Mouse (Mus musculus): ENCODE measurements around the gene 2610008E11Rik. TPM values are rescaled to one million over a fixed set of nuclear protein-coding genes. Genes with fewer than 3 reads are reported as not detected.
"Not testable (repeated sequence)": the region's sequence is repeated elsewhere in the genome, so short reads cannot be mapped to it uniquely, and the experiment has no call there.

Gene 2610008E11Rik
- polyA plus RNA-seq (2016; fragmentation: Nextera tagmentation; extraction: Ambion mirVana), result 53.3 and 56.2 TPM in 2 replicates

DNA sequence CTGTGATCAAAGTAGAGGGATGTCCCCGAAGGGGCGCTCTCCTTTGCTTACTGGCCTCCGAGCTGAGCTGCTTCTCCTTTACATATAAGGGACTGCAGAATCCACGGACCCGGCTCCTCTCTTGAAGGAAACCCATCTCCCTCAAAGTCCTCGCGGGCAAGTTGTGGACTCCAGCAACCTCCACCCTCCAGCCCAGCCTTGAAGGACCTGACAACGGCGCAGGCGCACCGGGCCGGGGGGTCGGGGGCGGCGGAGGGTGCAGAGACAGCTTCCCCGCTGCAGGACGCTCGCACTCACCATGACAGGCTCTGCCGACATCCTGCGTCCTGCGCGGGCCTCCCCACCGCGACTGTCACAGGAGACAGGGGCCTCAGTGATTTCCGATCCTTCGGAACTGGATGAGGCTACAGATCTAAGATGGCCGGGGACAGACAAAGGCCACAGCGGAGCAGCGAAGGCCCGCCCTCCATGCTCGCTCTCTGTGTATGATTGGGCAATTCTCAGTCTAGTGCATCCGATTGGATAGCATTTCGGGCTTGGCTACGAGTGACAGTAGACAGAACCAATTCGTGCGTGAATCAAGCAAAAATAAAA, at the start of gene 2610008E11Rik:
2610008E11Rik (minus strand) TSS at position 440 of the 594 bp plus-strand sequence.
- H3K4me3 ChIP-seq, result peak within 1 kb of the TSS; percentile 85
- H3K27ac ChIP-seq, result peak within 1 kb of the TSS; percentile 99
- 0% methylated on average over 36 of the region's 36 CpGs for WGBS
- ATAC-seq (ENCODE audit: low FRiP score), result peak; percentile 100
- H3K36me3 ChIP-seq, result peaks cover 18% of the 10 kb centered on the region
- peak within 1 kb of the TSS; percentile 68 for H3K4me2 ChIP-seq (replicated peaks)
- peaks cover 24% of the 10 kb centered on the region for H3K4me1 ChIP-seq
- no peaks in the 10 kb centered on the region for H3K27me3 ChIP-seq
- H3K9me3 ChIP-seq (replicated peaks), result no peaks in the 10 kb centered on the region
- H3K9ac ChIP-seq, result peak within 1 kb of the TSS; percentile 98

GRCm38 (mm10) chr10:79116125-79116849, 18.9 kb upstream of the 2610008E11Rik start:
- Histone ChIP-seq H3K27me3 (no peaks in the 10 kb centered on the region), H3K9me3 (replicated peaks) (no peaks in the 10 kb centered on the region), H3K4me2 (replicated peaks) (no peak overlapping the region), H3K36me3 (no peaks in the 10 kb centered on the region), H3K4me1 (0 out of 2 replicates have a peak, but pooled peaks cover 2% of the 10 kb centered on the region), H3K9ac (no peak overlapping the region), H3K27ac (no peak overlapping the region), H3K4me3 (no peak overlapping the region)
- ATAC-seq (ENCODE audit: low FRiP score), result 0 out of 2 replicates have a peak, but pooled peaks have one; percentile 52
- 51% methylated on average over 4 of the region's 4 CpGs for WGBS

DNA sequence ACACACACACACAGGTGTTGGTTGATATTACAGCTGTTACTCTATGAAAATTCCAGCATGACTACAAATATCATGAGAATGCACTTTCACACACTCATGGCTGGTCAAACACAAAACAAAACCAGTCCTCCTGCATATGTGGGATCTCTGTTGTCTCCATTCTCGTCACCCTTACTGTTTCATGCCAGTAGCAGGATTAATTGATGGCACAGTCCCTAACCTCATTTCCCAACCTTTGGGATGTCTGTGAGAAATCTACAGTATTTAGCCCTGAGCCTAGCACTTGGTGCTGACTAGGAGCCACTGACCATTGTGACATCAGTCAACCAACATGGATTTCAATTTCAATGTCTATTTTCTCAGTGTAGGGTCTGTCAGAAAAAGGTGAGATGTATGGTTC, 17.7 kb upstream of the 2610008E11Rik start:
- ATAC-seq (ENCODE audit: low FRiP score), result no peak
- H3K4me3 ChIP-seq, result no peak overlapping the region
- WGBS, result 76% methylated on average over 1 of the region's 1 CpGs

GRCm38 (mm10) chr10:79110482-79110881, 13.1 kb upstream of the 2610008E11Rik start:
- Histone ChIP-seq H3K4me1 (no peaks in the 10 kb centered on the region), H3K4me3 (no peak overlapping the region), H3K27me3 (no peaks in the 10 kb centered on the region), H3K9me3 (replicated peaks) (no peaks in the 10 kb centered on the region), H3K4me2 (replicated peaks) (no peak overlapping the region), H3K9ac (no peak overlapping the region), H3K27ac (no peak overlapping the region), H3K36me3 (no peaks in the 10 kb centered on the region)
- ATAC-seq (ENCODE audit: low FRiP score), result no peak
- WGBS, result 93% methylated on average over 5 of the region's 5 CpGs

More for the DNA sequence above, 17.7 kb upstream of the 2610008E11Rik start:
- Histone ChIP-seq H3K4me2 (replicated peaks) (no peak overlapping the region), H3K27me3 (no peaks in the 10 kb centered on the region), H3K9ac (no peak overlapping the region), H3K9me3 (replicated peaks) (no peaks in the 10 kb centered on the region), H3K4me1 (0 out of 2 replicates have a peak, but pooled peaks cover 2% of the 10 kb centered on the region), H3K27ac (no peak overlapping the region), H3K36me3 (no peaks in the 10 kb centered on the region)

GRCm38 (mm10) chr10:79109156-79109555, 11.8 kb upstream of the 2610008E11Rik start:
- no peak overlapping the region for H3K4me3 ChIP-seq
- no peak overlapping the region for H3K9ac ChIP-seq
- no peaks in the 10 kb centered on the region for H3K9me3 ChIP-seq (replicated peaks)
- no peak overlapping the region for H3K27ac ChIP-seq
- no peak overlapping the region for H3K4me2 ChIP-seq (replicated peaks)
- ATAC-seq (ENCODE audit: low FRiP score), result no peak
- no peaks in the 10 kb centered on the region for H3K4me1 ChIP-seq
- H3K27me3 ChIP-seq, result no peaks in the 10 kb centered on the region
- 86% methylated on average over 1 of the region's 1 CpGs for WGBS
- H3K36me3 ChIP-seq, result no peaks in the 10 kb centered on the region

DNA sequence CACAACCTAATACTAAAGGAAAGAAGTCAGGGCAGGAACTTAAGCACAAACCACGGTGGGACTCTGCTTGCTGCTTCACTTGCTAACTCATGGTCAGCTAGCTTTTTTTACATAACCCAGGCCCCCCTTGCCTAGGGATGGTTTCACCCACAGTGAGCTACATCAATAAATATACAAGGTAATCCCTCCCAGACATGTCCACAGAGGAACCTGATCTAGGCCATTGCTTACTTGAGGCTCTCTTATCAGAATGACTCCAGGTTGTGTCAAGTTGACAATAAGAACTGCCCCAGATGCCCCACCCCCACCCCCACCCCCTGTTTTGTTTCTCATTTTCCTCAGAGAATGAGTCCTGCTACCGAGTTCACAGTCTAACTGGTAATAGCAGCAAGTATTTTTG, 10.1 kb upstream of the 2610008E11Rik start:
- H3K9ac ChIP-seq, result no peak overlapping the region
- no peaks in the 10 kb centered on the region for H3K36me3 ChIP-seq
- H3K4me3 ChIP-seq, result no peak overlapping the region
- 71% methylated on average over 2 of the region's 2 CpGs for WGBS
- H3K27me3 ChIP-seq, result no peaks in the 10 kb centered on the region
- ATAC-seq (ENCODE audit: low FRiP score), result no peak
- H3K9me3 ChIP-seq (replicated peaks), result no peaks in the 10 kb centered on the region
- no peak overlapping the region for H3K27ac ChIP-seq
- no peak overlapping the region for H3K4me2 ChIP-seq (replicated peaks)
- H3K4me1 ChIP-seq, result no peaks in the 10 kb centered on the region

GRCm38 (mm10) chr10:79106325-79107282, 9.2 kb upstream of the 2610008E11Rik start:
- H3K36me3 ChIP-seq, result no peaks in the 10 kb centered on the region
- no peak overlapping the region for H3K27ac ChIP-seq
- H3K4me3 ChIP-seq, result no peak overlapping the region
- H3K27me3 ChIP-seq, result no peaks in the 10 kb centered on the region
- no peak overlapping the region for H3K9ac ChIP-seq
- 67% methylated on average over 8 of the region's 8 CpGs for whole genome bisulfite sequencing
- ATAC-seq (ENCODE audit: low FRiP score), result no peak
- no peaks in the 10 kb centered on the region for H3K9me3 ChIP-seq (replicated peaks)
- no peak overlapping the region for H3K4me2 ChIP-seq (replicated peaks)
- H3K4me1 ChIP-seq, result no peaks in the 10 kb centered on the region

GRCm38 (mm10) chr10:79096706-79097105, 694 bp downstream of the 2610008E11Rik start:
- WGBS, result 18% methylated on average over 2 of the region's 2 CpGs
- peaks cover 24% of the 10 kb centered on the region for H3K36me3 ChIP-seq
- peak overlapping the region; percentile 68 for H3K4me2 ChIP-seq (replicated peaks)
- H3K9me3 ChIP-seq (replicated peaks), result no peaks in the 10 kb centered on the region
- H3K27ac ChIP-seq, result peak overlapping the region; percentile 99
- peaks cover 24% of the 10 kb centered on the region for H3K4me1 ChIP-seq
- H3K9ac ChIP-seq, result peak overlapping the region; percentile 98
- no peaks in the 10 kb centered on the region for H3K27me3 ChIP-seq
- peak overlapping the region; percentile 85 for H3K4me3 ChIP-seq
- no peak for ATAC-seq (ENCODE audit: low FRiP score)

- H3K27ac ChIP-seq, result no peak overlapping the region
- no peak overlapping the region for H3K4me2 ChIP-seq (replicated peaks)
Measured at GRCm38 (mm10) chr10:79091731-79092130, 5.7 kb downstream of the 2610008E11Rik start.

GRCm38 (mm10) chr10:79089000-79089399, 8.4 kb downstream of the 2610008E11Rik start:
- Histone ChIP-seq H3K27me3 (no peaks in the 10 kb centered on the region), H3K4me1 (no peaks in the 10 kb centered on the region), H3K9ac (no peak overlapping the region), H3K4me2 (replicated peaks) (no peak overlapping the region), H3K9me3 (replicated peaks) (peaks cover 16% of the 10 kb centered on the region; the same call in 1 of the 2 replicates), H3K36me3 (peaks cover 70% of the 10 kb centered on the region), H3K4me3 (no peak overlapping the region), H3K27ac (no peak overlapping the region)
- ATAC-seq (ENCODE audit: low FRiP score), result no peak
- WGBS, result 72% methylated on average over 4 of the region's 4 CpGs

More at GRCm38 (mm10) chr10:79091731-79092130, 5.7 kb downstream of the 2610008E11Rik start:
- Histone ChIP-seq H3K27me3 (no peaks in the 10 kb centered on the region), H3K4me1 (peaks cover 24% of the 10 kb centered on the region), H3K4me3 (no peak overlapping the region), H3K9me3 (replicated peaks) (peaks cover 12% of the 10 kb centered on the region; the same call in 1 of the 2 replicates), H3K9ac (no peak overlapping the region), H3K36me3 (peaks cover 70% of the 10 kb centered on the region)
- ATAC-seq (ENCODE audit: low FRiP score), result no peak

GRCm38 (mm10) chr10:79086577-79086976, 10.8 kb downstream of the 2610008E11Rik start:
- H3K9ac ChIP-seq, result no peak overlapping the region
- no peak overlapping the region for H3K4me3 ChIP-seq
- H3K4me1 ChIP-seq, result no peaks in the 10 kb centered on the region
- H3K36me3 ChIP-seq, result peaks cover 50% of the 10 kb centered on the region
- peaks cover 16% of the 10 kb centered on the region; the same call in 1 of the 2 replicates for H3K9me3 ChIP-seq (replicated peaks)
- 96% methylated on average over 2 of the region's 2 CpGs for WGBS
- H3K27ac ChIP-seq, result no peak overlapping the region
- ATAC-seq (ENCODE audit: low FRiP score), result no peak
- H3K4me2 ChIP-seq (replicated peaks), result no peak overlapping the region
- H3K27me3 ChIP-seq, result no peaks in the 10 kb centered on the region

GRCm38 (mm10) chr10:79057370-79057769, 40.0 kb downstream of the 2610008E11Rik start:
- H3K9ac ChIP-seq; H3K4me3 ChIP-seq; ATAC-seq (ENCODE audit: low FRiP score); H3K4me1 ChIP-seq; H3K27me3 ChIP-seq; H3K4me2 ChIP-seq (replicated peaks); H3K27ac ChIP-seq: not testable (repeated sequence)
- Histone ChIP-seq H3K36me3 (peaks cover 49% of the 10 kb centered on the region), H3K9me3 (replicated peaks) (peaks cover 31% of the 10 kb centered on the region)
- WGBS, result 94% methylated on average over 3 of the region's 3 CpGs

Data from hindbrain, embryonic 12.5 days (tissue).